Mouse (Mus musculus) kidney, adult 2 months (tissue): ENCODE data around the gene Dach1.

Experiments used
- CTCF ChIP-seq: fragments of 200-500 bp; conservative IDR thresholded peaks from 2 replicates; pipeline ENCODE4 v1.5.1; 2011; ENCODE audit warnings: low read depth, mild to moderate bottlenecking, control low read depth, low read length, moderate library complexity, mixed read lengths; ENCODE audit not compliant: insufficient read depth, insufficient read length
- POLR2A ChIP-seq: fragments of 200-500 bp; IDR thresholded peaks from one replicate; pipeline ENCODE4 v1.6.1; 2011; ENCODE audit warnings: low read depth, low read length, control low read depth

GRCm38 (mm10) chr14:97975447-97975846, 194.1 kb downstream of the Dach1 start:
- TF ChIP-seq POLR2A (no peak), CTCF (no peak)
